Mouse (Mus musculus): ENCODE results near the gene Sdk2. TPM values are rescaled to one million over a fixed set of nuclear protein-coding genes. Genes with fewer than 3 reads are reported as not detected.
A peak's percentile ranks its signal among the peaks of the same experiment; 100 is the strongest.

Gene Sdk2
- total and polyA plus RNA-seq, 2 experiments from 2014 or later = 1.9 to 18.5 TPM

GRCm38 (mm10) chr11:113928291-113928690 lies 138.6 kb downstream of the Sdk2 start:
- TF ChIP-seq CTCF (IDR thresholded peaks at IDR 0.05; ENCODE audit: low read depth) = no peak
- Histone ChIP-seq H3K9me3 (ENCODE audit: low read length) (no peaks in the 10 kb centered on the region), H3K4me3 (ENCODE audit: low read depth, low read length) (no peak overlapping the region), H3K27ac (ENCODE audit: low read depth, low read length) (no peak overlapping the region), H3K27me3 (ENCODE audit: insufficient read depth, low read length) (no peaks in the 10 kb centered on the region), H3K4me1 (ENCODE audit: insufficient read depth) (peaks cover 7% of the 10 kb centered on the region; the same call in 1 of the 2 replicates), H3K9ac (no peak overlapping the region), H3K36me3 (ENCODE audit: insufficient read depth) (no peaks in the 10 kb centered on the region), H3K4me2 (ENCODE audit: low read depth) (no peak overlapping the region)
- peak; percentile 53 for DNase-seq
- ATAC-seq = peak; percentile 64
- WGBS = 47% methylated on average over 9 of the region's 9 CpGs

- Histone ChIP-seq H3K27ac (ENCODE audit: low read depth, low read length) (no peak overlapping the region), H3K9me3 (ENCODE audit: low read length) (no peaks in the 10 kb centered on the region), H3K4me1 (ENCODE audit: insufficient read depth) (peaks cover 7% of the 10 kb centered on the region; the same call in 1 of the 2 replicates), H3K4me3 (ENCODE audit: low read depth, low read length) (no peak overlapping the region), H3K4me2 (ENCODE audit: low read depth) (no peak overlapping the region), H3K9ac (no peak overlapping the region), H3K36me3 (ENCODE audit: insufficient read depth) (no peaks in the 10 kb centered on the region), H3K27me3 (ENCODE audit: insufficient read depth, low read length) (no peaks in the 10 kb centered on the region)
- WGBS = 63% methylated on average over 3 of the region's 3 CpGs
- no peak for ATAC-seq
- TF ChIP-seq CTCF (IDR thresholded peaks at IDR 0.05; ENCODE audit: low read depth) = no peak
- DNase-seq = no peak
These were observed 139.0 kb downstream of the Sdk2 start for GRCm38 (mm10) chr11:113927826-113928225.

- Histone ChIP-seq H3K27ac (ENCODE audit: low read depth, low read length) (no peak overlapping the region), H3K4me1 (ENCODE audit: insufficient read depth) (peaks cover 7% of the 10 kb centered on the region; the same call in 1 of the 2 replicates), H3K4me2 (ENCODE audit: low read depth) (no peak overlapping the region), H3K4me3 (ENCODE audit: low read depth, low read length) (no peak overlapping the region), H3K27me3 (ENCODE audit: insufficient read depth, low read length) (no peaks in the 10 kb centered on the region), H3K36me3 (ENCODE audit: insufficient read depth) (no peaks in the 10 kb centered on the region), H3K9ac (no peak overlapping the region), H3K9me3 (ENCODE audit: low read length) (no peaks in the 10 kb centered on the region)
- DNase-seq = peak; percentile 79
- ATAC-seq = peak; percentile 73
- TF ChIP-seq CTCF (IDR thresholded peaks at IDR 0.05; ENCODE audit: low read depth) = no peak
- WGBS = 55% methylated on average over 11 of the region's 11 CpGs
These were observed 139.6 kb downstream of the Sdk2 start for GRCm38 (mm10) chr11:113927231-113927630.

- Histone ChIP-seq H3K4me2 (ENCODE audit: low read depth) (no peak overlapping the region), H3K4me3 (ENCODE audit: low read depth, low read length) (no peak overlapping the region), H3K27me3 (ENCODE audit: insufficient read depth, low read length) (no peaks in the 10 kb centered on the region), H3K27ac (ENCODE audit: low read depth, low read length) (no peak overlapping the region), H3K36me3 (ENCODE audit: insufficient read depth) (no peaks in the 10 kb centered on the region), H3K9ac (no peak overlapping the region), H3K4me1 (ENCODE audit: insufficient read depth) (0 out of 2 replicates have a peak, but pooled peaks cover 2% of the 10 kb centered on the region), H3K9me3 (ENCODE audit: low read length) (no peaks in the 10 kb centered on the region)
- peak; percentile 23; the same call in 1 of the 2 replicates for ATAC-seq
- whole genome bisulfite sequencing = 17% methylated on average over 5 of the region's 5 CpGs
- TF ChIP-seq CTCF (IDR thresholded peaks at IDR 0.05; ENCODE audit: low read depth) = no peak
- DNase-seq = peak; percentile 39
These were observed 143.7 kb downstream of the Sdk2 start for GRCm38 (mm10) chr11:113923137-113923536.

GRCm38 (mm10) chr11:113903131-113903860 lies 163.6 kb downstream of the Sdk2 start:
- ATAC-seq (no peak), DNase-seq (no peak)
- Histone ChIP-seq H3K27me3 (ENCODE audit: insufficient read depth, low read length) (no peaks in the 10 kb centered on the region), H3K4me1 (ENCODE audit: insufficient read depth) (no peaks in the 10 kb centered on the region), H3K27ac (ENCODE audit: low read depth, low read length) (no peak overlapping the region), H3K36me3 (ENCODE audit: insufficient read depth) (no peaks in the 10 kb centered on the region), H3K9me3 (ENCODE audit: low read length) (no peaks in the 10 kb centered on the region), H3K9ac (no peak overlapping the region), H3K4me2 (ENCODE audit: low read depth) (no peak overlapping the region), H3K4me3 (ENCODE audit: low read depth, low read length) (no peak overlapping the region)
- WGBS = 76% methylated on average over 16 of the region's 16 CpGs
- no peak for TF ChIP-seq CTCF (IDR thresholded peaks at IDR 0.05; ENCODE audit: low read depth)

- Histone ChIP-seq H3K4me3 (ENCODE audit: low read depth, low read length) (no peak overlapping the region), H3K4me1 (ENCODE audit: insufficient read depth) (no peaks in the 10 kb centered on the region)
- 87% methylated on average over 7 of the region's 7 CpGs for WGBS
These were observed 164.9 kb downstream of the Sdk2 start for GRCm38 (mm10) chr11:113901906-113902305.

GRCm38 (mm10) chr11:113898671-113899070 lies 168.2 kb downstream of the Sdk2 start:
- ATAC-seq (no peak), DNase-seq (no peak)
- no peak for TF ChIP-seq CTCF (IDR thresholded peaks at IDR 0.05; ENCODE audit: low read depth)
- Histone ChIP-seq H3K4me3 (ENCODE audit: low read depth, low read length) (no peak overlapping the region), H3K9me3 (ENCODE audit: low read length) (no peaks in the 10 kb centered on the region), H3K4me2 (ENCODE audit: low read depth) (no peak overlapping the region), H3K36me3 (ENCODE audit: insufficient read depth) (no peaks in the 10 kb centered on the region), H3K27me3 (ENCODE audit: insufficient read depth, low read length) (no peaks in the 10 kb centered on the region), H3K27ac (ENCODE audit: low read depth, low read length) (no peak overlapping the region), H3K9ac (no peak overlapping the region), H3K4me1 (ENCODE audit: insufficient read depth) (no peaks in the 10 kb centered on the region)
- 32% methylated on average over 7 of the region's 7 CpGs for WGBS

More at GRCm38 (mm10) chr11:113901906-113902305, 164.9 kb downstream of the Sdk2 start:
- H3K9ac ChIP-seq = no peak overlapping the region
- ATAC-seq (no peak), DNase-seq (no peak)
- H3K4me2 ChIP-seq (ENCODE audit: low read depth) = no peak overlapping the region
- H3K27me3 ChIP-seq (ENCODE audit: insufficient read depth, low read length) = no peaks in the 10 kb centered on the region
- TF ChIP-seq CTCF (IDR thresholded peaks at IDR 0.05; ENCODE audit: low read depth) = no peak
- H3K27ac ChIP-seq (ENCODE audit: low read depth, low read length) = no peak overlapping the region
- no peaks in the 10 kb centered on the region for H3K36me3 ChIP-seq (ENCODE audit: insufficient read depth)
- no peaks in the 10 kb centered on the region for H3K9me3 ChIP-seq (ENCODE audit: low read length)

All from forebrain, postnatal 0 days (tissue).